Mouse (Mus musculus) myocyte (in vitro differentiated cells): ENCODE measurements around the gene Ccn1. TPM values are rescaled to one million over a fixed set of nuclear protein-coding genes. Genes with fewer than 3 reads are reported as not detected.

Experiments
- H3K27me3 ChIP-seq: one replicate; pipeline ENCODE4 v1.6.1; 2011; ENCODE audit not compliant: control insufficient read depth, insufficient read depth, insufficient read length
- H3K36me3 ChIP-seq: one replicate; pipeline ENCODE4 v1.6.1; 2011; ENCODE audit not compliant: control insufficient read depth, insufficient read depth
- H3K4me2 ChIP-seq: one replicate; pipeline ENCODE4 v1.6.1; 2011; ENCODE audit warnings: low read depth, control low read depth
- H3K4me3 ChIP-seq: one replicate; pipeline ENCODE4 v1.5.1; 2011; ENCODE audit warnings: mild to moderate bottlenecking, control low read depth, moderate library complexity
- H3K79me2 ChIP-seq: one replicate; pipeline ENCODE4 v1.6.1; 2011; ENCODE audit not compliant: control insufficient read depth, insufficient read depth
- H3ac ChIP-seq: one replicate; pipeline ENCODE4 v1.6.1; 2011; ENCODE audit not compliant: control insufficient read depth, insufficient read length
- CEBPB ChIP-seq: IDR thresholded peaks from 2 replicates; pipeline ENCODE4 v1.6.1; 2011; ENCODE audit warnings: mild to moderate bottlenecking, moderate library complexity; ENCODE audit not compliant: poor library complexity, insufficient read depth, severe bottlenecking
- E2F4 ChIP-seq: IDR thresholded peaks from one replicate; pipeline ENCODE4 v1.6.1; 2011; ENCODE audit warnings: mild to moderate bottlenecking, control low read depth, moderate library complexity; ENCODE audit not compliant: insufficient read depth
- MAX ChIP-seq: IDR thresholded peaks from one replicate; pipeline ENCODE4 v1.6.1; 2011; ENCODE audit warnings: low read depth, mild to moderate bottlenecking, control low read depth
- MYOD1 ChIP-seq, 3 experiments: IDR thresholded peaks; one replicate each; pipeline ENCODE4 v1.6.1; 2011; ENCODE audit warnings: control low read depth in 2 of 3, low read depth in 2 of 3, mild to moderate bottlenecking in 2 of 3, moderate library complexity in 1 of 3; ENCODE audit not compliant: insufficient read length in 2 of 3, control insufficient read depth in 1 of 3
- MYOG ChIP-seq, 3 experiments: IDR thresholded peaks; one replicate each; pipeline ENCODE4 v1.6.1; 2011; ENCODE audit warnings: control low read depth in 2 of 3, low read depth in 2 of 3, mild to moderate bottlenecking in 2 of 3; ENCODE audit not compliant: insufficient read length in 2 of 3, control insufficient read depth in 1 of 3, insufficient read depth in 1 of 3
- POLR2A ChIP-seq: IDR thresholded peaks from one replicate; pipeline ENCODE4 v1.6.1; 2011; ENCODE audit warnings: low read depth, mild to moderate bottlenecking, control low read depth, moderate library complexity; ENCODE audit not compliant: insufficient read length
- POLR2AphosphoS2 ChIP-seq: IDR thresholded peaks from one replicate; pipeline ENCODE4 v1.6.1; 2011; ENCODE audit warnings: low read depth, control low read depth; ENCODE audit not compliant: insufficient read length
- REST ChIP-seq: IDR thresholded peaks from one replicate; pipeline ENCODE4 v1.6.1; 2011; ENCODE audit warnings: mild to moderate bottlenecking, control low read depth, moderate library complexity; ENCODE audit not compliant: insufficient read depth, insufficient read length
- SRF ChIP-seq: IDR thresholded peaks from one replicate; pipeline ENCODE4 v1.6.1; 2011; ENCODE audit warnings: low read depth; ENCODE audit not compliant: control insufficient read depth, insufficient read length
- TCF12 ChIP-seq: IDR thresholded peaks from one replicate; pipeline ENCODE4 v1.6.1; 2011; ENCODE audit warnings: mild to moderate bottlenecking, control low read depth; ENCODE audit not compliant: poor library complexity, insufficient read depth, severe bottlenecking
- TCF3 ChIP-seq: IDR thresholded peaks from one replicate; pipeline ENCODE4 v1.6.1; 2011; ENCODE audit warnings: low read depth, control low read depth; ENCODE audit not compliant: insufficient read length
- USF1 ChIP-seq: IDR thresholded peaks from one replicate; pipeline ENCODE4 v1.6.1; 2011; ENCODE audit warnings: low read depth, mild to moderate bottlenecking, control low read depth, moderate library complexity
- polyA plus RNA-seq: library from polyadenylated mRNA; unstranded; fragments of >200 nt; fragmentation: generic; extraction: Trizol; gene quantifications from one replicate; pipeline ENCODE4 v1.2.1, GENCODE M21; 2012; ENCODE audit warnings: missing spikeins

The Ccn1 gene
- polyA plus RNA-seq, 1 experiment = 49.6 TPM

GRCm38 (mm10) chr3:145651029-145651977, 1.5 kb upstream of the Ccn1 start:
- peak overlapping the region; percentile 65 for H3K4me3 ChIP-seq
- peaks cover 35% of the 10 kb centered on the region for H3K79me2 ChIP-seq
- H3K4me2 ChIP-seq = peak overlapping the region; percentile 93
- TF ChIP-seq MYOD1 (IDR thresholded peaks at IDR 0.05; ENCODE audit: control insufficient read depth in 1 of 3, insufficient read length in 2 of 3, low read depth in 2 of 3) (peak in 1 of 3 experiments; percentile 33), POLR2A (peak; percentile 12), SRF (peak; percentile 92), REST (no peak)
- H3K36me3 ChIP-seq = peaks cover 8% of the 10 kb centered on the region
- peak overlapping the region; percentile 53 for H3ac ChIP-seq
- H3K27me3 ChIP-seq = no peaks in the 10 kb centered on the region

GRCm38 (mm10) chr3:145650298-145651011, 674 bp upstream of the Ccn1 start:
- Histone ChIP-seq H3K27me3 (no peaks in the 10 kb centered on the region), H3ac (peak overlapping the region; percentile 43), H3K36me3 (peaks cover 8% of the 10 kb centered on the region), H3K79me2 (peaks cover 27% of the 10 kb centered on the region), H3K4me2 (peak overlapping the region; percentile 93), H3K4me3 (peak overlapping the region; percentile 65)
- TF ChIP-seq MYOG (IDR thresholded peaks at IDR 0.05; ENCODE audit: control insufficient read depth in 1 of 3, insufficient read depth in 1 of 3, insufficient read length in 2 of 3, low read depth in 2 of 3) = no peak
- TF ChIP-seq POLR2AphosphoS2 = no peak
- no peak for TF ChIP-seq CEBPB
- no peak for TF ChIP-seq TCF12
- no peak for TF ChIP-seq REST
- no peak for TF ChIP-seq POLR2A
- TF ChIP-seq TCF3 = no peak

DNA sequence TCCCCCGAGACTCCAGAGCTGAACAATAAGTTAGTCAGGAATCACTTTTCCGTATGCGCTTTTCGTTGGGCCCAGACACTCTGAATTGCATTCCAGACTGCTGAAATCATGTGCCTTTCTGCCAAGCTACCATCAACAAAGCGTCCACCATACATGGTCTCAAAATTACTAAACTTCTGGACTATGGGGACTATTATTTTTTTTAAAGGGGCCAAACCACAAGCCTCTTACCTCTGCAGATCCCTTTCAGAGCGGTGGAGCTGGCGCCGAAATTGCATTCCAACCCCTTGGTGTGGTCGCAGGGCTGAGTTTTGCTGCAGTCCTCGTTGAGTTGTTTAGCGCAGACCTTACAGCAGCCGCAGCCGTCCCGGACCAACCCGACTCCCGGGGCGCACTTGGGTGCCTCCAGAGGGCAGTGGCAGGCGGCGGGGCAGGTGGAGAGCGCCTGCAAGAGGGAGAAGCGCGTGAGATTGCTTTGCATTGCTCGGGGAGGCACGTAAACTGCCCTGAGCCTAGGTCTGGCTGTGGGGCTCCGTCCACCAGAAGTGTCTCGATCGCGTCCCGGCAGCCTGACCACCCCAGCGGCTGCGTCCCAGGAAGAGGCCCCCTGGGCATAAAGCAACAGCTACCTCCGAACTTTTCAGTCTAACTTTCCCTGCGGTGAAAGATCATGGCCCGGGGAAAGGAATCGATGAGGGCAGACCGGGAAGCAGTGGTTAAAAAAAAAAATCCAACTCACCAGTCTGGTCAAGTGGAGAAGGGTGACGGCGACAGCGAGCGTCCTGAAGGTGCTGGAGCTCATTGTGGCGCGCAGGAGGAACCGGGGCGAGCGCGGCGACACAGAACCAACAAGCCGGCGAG, 560 bp downstream of the Ccn1 start:
- Histone ChIP-seq H3K79me2 (peaks cover 20% of the 10 kb centered on the region), H3K27me3 (no peaks in the 10 kb centered on the region), H3ac (peak overlapping the region; percentile 43), H3K36me3 (peaks cover 8% of the 10 kb centered on the region), H3K4me2 (peak overlapping the region; percentile 93), H3K4me3 (peak overlapping the region; percentile 65)
- peak; percentile 13 for TF ChIP-seq POLR2AphosphoS2
- peak in 2 of 3 experiments; percentile 48 to 72 for TF ChIP-seq MYOG (IDR thresholded peaks at IDR 0.05; ENCODE audit: control insufficient read depth in 1 of 3, insufficient read depth in 1 of 3, insufficient read length in 2 of 3, low read depth in 2 of 3)
- no peak for TF ChIP-seq CEBPB
- TF ChIP-seq MYOD1 (IDR thresholded peaks at IDR 0.05; ENCODE audit: control insufficient read depth in 1 of 3, insufficient read length in 2 of 3, low read depth in 2 of 3) = peak in 2 of 3 experiments; percentile 46 to 63
- peak; percentile 16 for TF ChIP-seq POLR2A

DNA sequence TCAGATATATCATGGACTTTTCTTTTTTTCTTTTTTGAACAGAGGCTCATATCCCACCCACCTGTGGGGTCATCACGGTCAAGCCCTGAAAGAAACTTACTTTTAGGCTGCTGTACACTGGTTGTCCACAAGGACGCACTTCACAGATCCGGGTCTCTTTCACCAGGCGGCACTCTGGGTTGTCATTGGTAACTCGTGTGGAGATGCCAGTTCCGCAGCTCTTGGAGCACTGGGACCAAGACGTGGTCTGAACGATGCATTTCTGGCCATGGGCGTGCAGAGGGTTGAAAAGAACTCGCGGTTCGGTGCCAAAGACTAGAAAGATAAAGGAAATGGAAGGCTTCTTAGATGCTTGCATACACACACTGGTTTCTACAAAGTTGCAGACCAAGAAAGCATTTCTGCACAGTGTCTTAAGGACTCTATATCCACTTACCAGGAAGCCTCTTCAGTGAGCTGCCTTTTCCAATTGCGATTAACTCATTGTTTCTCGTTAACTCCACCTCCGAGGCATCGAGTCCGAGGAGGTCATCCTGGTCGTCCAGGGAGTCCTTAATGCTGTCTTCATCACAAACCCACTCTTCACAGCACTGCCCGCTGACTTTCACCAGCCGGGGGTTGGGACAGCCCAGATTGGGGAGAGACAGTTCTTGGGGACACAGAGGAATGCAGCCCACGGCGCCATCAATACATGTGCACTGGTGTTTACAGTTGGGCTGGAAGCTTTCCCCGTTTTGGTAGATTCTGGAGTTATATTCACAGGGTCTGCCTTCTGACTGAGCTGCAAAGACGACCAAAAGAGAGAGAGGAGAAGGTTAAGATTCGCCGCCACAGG, 1.5 kb downstream of the Ccn1 start:
- TF ChIP-seq TCF12 (no peak), MAX (no peak), SRF (no peak), REST (no peak), MYOD1 (IDR thresholded peaks at IDR 0.05; ENCODE audit: control insufficient read depth in 1 of 3, insufficient read length in 2 of 3, low read depth in 2 of 3) (no peak), MYOG (IDR thresholded peaks at IDR 0.05; ENCODE audit: control insufficient read depth in 1 of 3, insufficient read depth in 1 of 3, insufficient read length in 2 of 3, low read depth in 2 of 3) (no peak), POLR2AphosphoS2 (no peak), TCF3 (no peak), USF1 (no peak), CEBPB (no peak), POLR2A (no peak), E2F4 (no peak)
- peak overlapping the region; percentile 93 for H3K4me2 ChIP-seq
- H3K79me2 ChIP-seq = peaks cover 12% of the 10 kb centered on the region
- peak overlapping the region; percentile 65 for H3K4me3 ChIP-seq
- peaks cover 8% of the 10 kb centered on the region for H3K36me3 ChIP-seq
- H3ac ChIP-seq = peak overlapping the region; percentile 43
- H3K27me3 ChIP-seq = no peaks in the 10 kb centered on the region
